Mouse (Mus musculus): ENCODE measurements around the gene Tmem207.

The Tmem207 gene

DNA sequence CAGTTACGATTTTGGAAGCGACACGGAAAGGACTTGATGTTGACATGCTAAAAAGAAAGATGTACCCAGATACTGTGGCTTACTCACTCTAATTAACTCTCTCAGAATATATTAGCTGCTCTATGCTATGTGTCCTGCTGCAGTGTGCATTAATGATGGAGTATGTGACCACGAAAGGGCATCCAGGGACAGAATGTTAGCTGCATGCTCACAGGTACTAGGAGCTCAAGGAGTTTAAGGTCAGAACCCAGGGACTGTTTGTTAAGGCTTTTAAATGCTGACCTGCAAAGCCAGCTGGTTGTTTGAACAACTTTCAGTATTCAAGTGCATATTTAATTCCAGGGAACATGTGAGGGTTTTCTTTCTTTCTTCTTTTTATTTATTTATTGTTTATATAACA is at the start of gene Tmem207:
Gene Tmem207, minus strand, starts transcription at position 101 of the 400 bp plus-strand sequence.
- in situ Hi-C loops (cut with MseI, MboI), result no loop called here

DNA sequence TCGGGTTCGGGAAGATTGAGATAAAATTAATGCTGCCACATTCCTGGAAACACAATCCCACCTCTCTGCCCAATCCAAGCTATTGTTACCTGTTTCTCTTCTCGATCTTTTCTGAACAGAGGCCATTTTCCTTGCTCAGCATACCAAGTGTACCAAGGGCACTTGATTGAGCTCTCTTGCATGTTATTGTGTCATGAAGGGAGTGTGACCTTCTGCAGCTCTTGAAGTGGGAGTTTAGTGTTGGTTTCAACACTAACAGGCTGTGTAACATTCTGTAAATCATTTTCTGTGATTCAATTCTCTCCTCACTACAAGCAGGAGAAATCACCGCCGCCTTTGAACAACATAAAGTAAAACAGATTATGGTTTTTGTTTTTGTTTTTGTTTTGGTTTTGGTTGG is 47.6 kb upstream of the Tmem207 start:
- in situ Hi-C loops (cut with MseI, MboI), result no loop called here

DNA sequence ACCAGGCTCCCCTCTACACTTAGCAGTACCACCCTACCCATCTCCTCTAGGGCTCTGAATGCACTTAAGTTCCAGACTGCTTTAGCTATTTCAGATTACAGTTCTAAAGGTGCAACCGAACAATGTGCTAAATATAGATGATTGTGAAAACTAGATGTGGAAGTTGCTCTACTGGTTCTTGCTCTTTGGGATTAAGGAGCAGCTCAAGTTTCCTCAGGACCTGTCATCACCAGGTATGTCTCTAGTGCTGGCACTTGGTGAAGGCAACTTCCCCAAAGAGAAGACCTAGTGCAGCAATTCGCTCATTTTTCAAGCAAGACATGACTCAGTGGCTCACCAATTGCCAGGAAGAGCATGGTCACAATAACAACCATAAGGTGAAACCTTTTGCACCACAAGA is 45.3 kb upstream of the Tmem207 start:
- in situ Hi-C loops (cut with MseI, MboI), result no loop called here

DNA sequence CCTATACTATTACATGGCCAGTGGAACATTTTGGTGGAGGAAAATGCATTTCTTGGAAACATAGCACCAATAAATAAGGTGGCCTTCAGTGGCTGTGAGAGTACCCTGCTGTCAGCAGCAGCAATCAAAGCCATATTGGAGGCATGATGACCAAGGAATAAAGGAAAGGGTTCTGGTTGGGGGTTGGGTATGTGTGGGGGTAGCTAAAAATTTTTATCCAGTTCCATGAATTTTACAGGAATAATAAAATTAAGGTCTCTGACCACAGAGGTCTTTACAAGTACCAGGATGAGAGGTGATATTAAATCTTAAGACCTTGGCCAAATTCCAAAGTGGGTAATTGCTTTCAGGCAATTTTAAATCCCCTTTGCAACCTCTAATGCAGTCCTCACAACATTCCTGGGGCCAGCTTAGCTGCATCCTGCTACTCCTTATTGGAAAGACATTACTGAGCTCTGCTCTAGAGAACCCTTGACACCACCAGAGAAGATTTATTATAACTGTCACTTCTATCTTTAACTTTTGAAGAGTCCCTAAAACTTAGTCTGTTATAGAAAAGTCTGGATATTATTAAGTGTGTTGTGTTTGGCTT is 42.9 kb upstream of the Tmem207 start:
- in situ Hi-C loops (cut with MseI, MboI), result no loop called here

DNA sequence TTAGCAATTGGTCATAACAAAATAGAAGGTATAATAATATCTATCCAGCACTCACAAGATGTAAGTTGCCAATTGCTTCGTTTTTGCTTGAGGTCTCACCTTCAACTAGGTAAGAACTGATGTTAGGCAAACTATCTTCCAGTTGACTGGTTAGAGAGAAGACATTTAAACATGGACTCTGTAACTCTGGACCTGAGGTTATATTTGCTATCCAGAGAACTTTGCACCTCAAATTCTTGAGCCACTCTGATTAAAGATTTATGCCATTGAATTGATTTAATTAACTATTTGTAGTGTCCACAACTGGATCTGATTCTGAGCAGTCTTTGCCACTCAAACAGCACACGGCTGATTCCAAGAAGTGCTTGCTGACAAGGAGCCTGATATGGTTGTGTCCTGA is 36.2 kb upstream of the Tmem207 start:
- in situ Hi-C loops (cut with MseI, MboI), result no loop called here

DNA sequence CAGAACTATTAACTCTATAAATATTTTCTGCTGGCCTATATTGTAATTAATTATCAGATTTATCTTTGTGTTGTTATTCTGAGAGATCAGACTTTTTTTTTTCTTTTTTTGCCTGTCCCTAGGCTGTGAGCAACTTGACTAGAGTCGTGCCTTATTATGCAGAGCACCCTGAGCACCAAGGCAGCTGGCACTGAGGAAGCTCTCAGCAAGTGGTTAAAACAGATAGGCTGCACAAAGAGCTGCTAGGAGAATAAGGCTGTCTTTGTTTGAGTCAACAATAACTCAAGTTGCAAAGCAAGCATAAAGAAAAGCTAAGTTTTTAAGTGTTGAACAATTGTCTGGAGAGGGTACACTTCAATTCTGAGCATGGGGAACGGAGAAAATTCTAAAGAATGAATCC is 35.2 kb upstream of the Tmem207 start:
- in situ Hi-C loops (cut with MseI, MboI), result no loop called here

DNA sequence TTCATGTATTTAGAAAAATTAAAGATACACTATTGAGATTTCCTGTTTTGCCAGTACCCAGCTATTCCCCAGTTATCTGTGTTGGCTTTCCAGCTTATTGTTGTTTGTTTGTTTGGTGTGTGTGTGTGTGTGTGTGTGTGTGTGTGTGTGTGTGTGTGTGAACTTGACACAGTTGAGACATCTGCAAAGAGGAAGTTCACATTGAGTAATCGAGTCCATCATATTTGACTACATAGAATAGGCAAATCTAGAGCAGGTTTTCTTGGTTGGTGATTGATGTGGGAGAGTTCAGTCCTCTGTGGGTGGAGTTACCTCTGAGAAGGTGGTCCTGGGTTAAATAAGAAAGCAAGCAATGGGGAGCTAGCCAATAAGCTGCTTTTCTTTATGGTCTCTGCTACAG is 32.2 kb upstream of the Tmem207 start:
- in situ Hi-C loops (cut with MseI, MboI), result no loop called here

DNA sequence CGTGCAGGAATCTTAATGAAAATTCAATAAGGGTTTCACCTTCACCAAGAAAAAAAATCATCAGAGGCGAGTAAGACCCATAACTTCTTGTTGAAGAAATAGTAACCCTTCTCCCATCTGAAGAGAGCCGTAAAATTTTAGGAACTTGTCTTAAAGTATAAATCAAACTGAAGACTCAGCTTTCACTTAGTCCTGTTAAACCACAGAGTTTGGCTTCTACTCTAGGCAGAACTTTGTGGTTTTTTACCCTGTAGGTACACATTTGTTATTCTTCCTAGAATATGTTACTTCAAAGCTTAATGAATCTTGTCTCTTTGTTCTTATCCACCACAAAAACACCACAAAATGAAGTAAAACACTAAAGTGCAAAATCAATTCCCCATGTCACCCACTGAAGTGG is 25.7 kb upstream of the Tmem207 start:
- in situ Hi-C loops (cut with MseI, MboI), result no loop called here

DNA sequence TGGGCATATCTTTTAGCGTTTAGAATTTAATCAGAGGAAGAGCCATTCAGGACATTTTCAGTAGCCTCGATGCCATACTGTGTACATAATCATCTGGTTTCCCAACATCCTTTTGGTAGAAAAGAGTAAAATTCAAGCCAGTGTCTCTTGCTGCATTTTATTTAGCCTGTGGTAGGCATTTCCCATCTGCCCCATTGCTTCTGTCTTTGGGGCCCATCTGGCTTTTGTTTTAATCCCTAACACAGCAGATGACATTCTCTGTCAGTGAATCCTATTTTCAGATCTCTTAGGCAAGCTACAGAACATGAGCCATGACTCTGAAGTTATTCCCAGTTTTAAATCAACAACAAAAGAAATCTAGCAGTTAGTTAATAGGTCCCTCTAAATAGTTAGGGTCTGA is 22.7 kb upstream of the Tmem207 start:
- in situ Hi-C loops (cut with MseI, MboI), result no loop called here

DNA sequence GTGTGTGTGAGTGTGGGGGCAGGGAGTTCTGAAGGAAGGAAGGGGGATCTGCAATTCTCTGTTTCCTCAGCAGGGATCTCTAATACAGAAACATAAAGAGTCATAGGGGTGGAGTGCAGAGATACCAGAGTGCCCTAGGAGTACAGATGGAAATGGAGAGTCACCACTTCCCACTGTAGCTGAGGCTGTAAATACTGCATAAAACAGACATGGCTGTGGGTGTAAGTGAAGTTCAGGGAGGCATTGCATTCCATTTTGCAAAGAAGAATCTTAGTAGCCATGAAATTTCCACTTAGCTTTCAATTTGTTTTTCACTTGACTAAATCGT is 20.3 kb upstream of the Tmem207 start:
- in situ Hi-C loops (cut with MseI, MboI), result no loop called here

DNA sequence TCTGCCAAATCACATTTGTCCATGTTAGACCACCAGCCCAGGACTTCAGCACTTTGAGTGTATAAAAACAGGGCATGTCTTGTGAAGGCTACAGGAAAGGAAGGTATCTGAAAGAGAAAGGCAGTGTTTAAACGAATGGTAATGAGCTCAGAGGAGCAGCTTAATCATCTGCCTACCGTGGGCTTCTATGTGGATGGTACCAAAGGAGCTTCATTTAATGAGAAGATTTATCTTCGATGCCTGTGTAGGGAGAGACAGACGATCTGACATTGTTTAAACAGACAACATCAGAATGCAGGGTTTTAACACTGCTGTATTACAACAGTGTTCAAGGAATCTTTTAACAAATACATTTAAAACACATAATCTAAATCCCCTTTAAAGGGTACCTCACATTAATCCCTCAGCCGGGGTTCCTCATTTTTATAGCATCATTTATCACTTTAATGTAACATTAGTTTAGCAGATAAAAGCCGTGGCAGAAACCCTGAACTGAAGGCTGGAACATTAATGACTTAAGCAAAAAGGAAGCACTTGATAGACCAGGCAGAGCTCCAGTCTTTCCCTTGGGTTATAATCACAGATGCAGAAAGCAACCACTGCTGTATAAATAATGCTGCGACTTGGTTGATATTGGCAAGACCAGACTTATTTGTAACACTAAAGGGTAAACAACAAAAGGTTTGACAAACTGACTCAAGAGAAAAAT is 19.8 kb upstream of the Tmem207 start:
- in situ Hi-C loops (cut with MseI, MboI), result no loop called here

DNA sequence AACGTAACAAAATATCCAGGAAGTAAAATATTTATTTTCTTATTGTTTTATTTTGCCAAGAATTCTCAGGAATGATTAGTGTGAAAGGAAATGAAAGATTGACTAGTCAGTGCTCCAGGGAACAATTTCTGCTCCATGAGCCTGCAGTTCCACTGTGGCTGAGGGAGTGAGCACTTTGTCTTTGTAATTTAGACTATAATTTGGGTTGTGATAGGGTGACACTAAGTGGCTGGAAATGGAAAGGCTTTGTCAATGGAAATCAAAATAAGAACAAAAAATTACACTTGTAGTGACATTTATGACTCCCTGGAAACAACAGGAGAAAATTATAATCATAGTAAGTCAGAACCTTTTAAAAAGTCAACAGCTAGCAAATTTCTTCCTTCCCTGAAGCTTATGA is 5.7 kb upstream of the Tmem207 start:
- in situ Hi-C loops (cut with MseI, MboI), result no loop called here

DNA sequence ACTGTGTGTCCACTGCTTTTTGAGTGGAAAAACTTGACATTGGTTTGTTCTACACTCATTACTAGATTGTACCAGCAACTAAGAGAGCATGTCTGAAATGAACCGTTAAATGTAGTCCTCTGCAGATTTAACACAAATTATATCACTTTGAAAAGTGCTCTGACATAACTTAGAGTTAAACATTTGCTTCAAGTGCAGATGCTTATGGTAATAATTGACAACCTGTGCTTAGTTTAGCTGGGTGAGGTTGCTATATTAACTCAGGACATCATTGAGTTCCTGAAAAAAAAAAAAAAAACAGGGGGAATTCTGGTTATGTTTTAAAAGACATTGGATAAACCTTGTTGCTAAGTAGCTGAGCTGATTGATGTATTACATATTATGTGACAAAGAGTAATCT is 3.9 kb upstream of the Tmem207 start:
- in situ Hi-C loops (cut with MseI, MboI), result no loop called here

DNA sequence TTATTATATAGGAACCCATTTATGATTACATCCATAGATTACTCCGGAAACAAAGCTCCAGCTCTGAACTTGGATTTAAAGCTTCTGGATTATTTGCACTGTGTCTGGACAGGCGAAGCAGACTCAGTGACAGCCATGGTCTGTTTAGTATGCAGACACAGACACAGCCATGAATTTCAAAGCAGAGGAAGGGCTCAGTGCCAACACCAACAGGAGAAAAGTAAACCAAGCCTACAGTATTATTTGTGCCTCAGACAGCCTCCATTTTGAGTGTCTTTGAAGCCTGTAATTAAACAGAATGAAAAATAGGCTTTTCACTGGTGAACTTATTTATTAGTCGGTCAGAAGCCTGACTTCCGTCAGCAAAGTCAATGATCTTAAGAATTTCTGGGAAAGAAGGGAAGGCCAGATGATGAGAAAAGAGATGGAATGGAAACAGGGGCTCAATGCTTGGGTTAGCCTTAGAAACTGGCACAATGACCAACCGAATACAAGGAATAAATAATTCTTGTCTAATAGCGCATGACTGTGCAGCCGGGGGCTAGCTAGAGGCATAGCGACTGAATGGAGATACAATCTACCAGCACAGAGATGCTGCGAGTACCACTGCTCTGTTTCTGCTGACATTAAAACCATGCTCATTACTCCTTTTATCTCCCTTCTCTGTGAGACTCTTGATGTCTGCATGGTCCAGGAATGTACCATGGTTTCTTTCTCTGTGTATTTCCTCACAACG is 1.5 kb upstream of the Tmem207 start:
- in situ Hi-C loops (cut with MseI, MboI), result no loop called here

DNA sequence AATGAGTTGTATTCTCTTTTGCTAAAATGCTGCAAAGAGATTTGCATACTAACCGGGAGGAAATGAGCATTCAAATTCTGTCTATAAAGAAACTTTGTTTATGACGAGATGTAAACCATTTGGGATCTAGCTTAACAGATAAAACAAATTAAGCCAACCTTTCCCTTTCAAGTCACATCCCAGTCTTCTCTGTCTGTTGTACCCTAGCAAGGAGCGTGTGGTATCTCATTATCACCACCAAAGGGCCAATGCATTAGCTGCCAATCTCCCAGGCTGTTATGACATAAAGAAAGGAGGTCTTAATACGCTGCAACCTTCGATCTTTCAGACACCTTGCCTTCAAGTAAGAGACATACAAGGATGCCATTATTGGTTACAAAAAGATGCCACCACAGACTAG is 737 bp downstream of the Tmem207 start:
- in situ Hi-C loops (cut with MseI, MboI), result no loop called here

DNA sequence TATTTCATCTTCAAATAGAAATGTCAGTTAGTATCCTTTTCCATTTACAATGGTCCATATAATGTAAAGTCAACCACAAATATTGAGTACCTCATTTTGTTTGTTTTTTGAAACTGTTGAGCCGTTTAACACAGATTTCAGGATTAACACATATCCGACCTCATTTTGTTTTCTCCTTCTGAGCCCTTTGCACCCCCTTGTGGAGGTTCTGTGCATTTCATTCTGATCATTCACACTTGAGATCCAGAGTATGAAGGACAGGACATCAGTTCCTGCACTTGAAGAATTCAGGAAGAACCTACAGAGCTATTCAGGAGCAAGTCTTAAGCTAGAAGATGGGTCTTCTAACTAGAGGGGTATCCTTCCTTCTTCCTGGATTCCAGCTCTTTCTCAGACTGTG is 7.0 kb downstream of the Tmem207 start:
- in situ Hi-C loops (cut with MseI, MboI), result loop anchor here in 1 of 2 experiments (10.0 kb wide), 1 partner anchor 285 kb away; no protein-coding TSS in a partner anchor

DNA sequence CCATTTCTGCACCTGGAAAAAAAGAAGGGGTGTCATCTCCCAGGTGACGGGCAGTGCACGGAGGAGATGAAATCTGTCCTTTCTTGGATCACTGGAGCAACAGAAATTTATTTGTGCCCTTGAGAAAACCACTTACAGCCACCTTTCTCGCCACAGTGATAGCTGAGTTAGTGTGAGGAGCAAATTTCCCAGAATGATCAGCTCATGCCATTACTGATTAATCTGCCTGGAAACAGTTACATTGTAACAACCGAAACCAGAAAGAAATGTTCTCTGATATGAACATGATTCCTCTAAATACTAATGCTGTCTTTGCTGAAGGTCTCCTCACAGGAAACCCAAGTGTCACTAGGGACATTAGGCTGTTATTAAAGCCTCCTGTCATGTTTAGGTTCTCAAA is 21.6 kb downstream of the Tmem207 start:
- in situ Hi-C loops (cut with MseI, MboI), result no loop called here

DNA sequence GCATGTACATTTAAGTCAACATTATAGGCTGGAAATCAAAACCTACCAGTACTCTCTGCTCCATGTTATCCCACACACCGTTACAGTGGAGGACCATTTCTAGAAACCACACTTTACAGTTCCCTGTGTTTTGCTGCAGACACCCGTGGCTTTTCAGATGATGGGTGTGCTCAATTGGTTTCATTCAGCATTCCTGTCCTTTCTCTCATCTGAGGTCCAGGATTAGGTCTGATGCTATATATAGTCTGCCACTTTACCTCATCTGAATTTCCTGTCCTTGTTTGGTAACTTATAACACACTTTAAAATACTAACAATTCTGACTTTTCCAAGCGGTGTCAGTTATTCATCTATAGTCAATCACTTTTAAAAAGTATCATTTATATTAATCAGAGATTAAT is 25.8 kb downstream of the Tmem207 start:
- in situ Hi-C loops (cut with MseI, MboI), result no loop called here

DNA sequence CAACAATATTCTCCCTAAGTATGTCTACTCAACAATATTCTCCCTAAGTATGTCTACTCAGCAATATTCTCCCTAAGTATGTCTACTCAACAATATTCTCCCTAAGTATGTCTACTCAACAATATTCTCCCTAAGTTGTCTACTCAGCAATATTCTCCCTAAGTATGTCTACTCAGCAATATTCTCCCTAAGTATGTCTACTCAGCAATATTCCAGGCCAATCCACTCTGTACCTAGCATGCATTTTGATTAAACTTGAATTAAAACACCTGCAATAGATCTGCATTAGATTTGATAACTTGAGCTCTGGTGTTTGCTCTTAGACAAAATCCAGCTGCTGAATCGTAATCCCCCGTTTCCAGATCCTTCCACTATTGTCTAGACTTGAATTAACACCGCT is 26.9 kb downstream of the Tmem207 start:
- in situ Hi-C loops (cut with MseI, MboI), result loop anchor here in 1 of 2 experiments (25.0 kb wide), 1 partner anchor 262 kb away; no protein-coding TSS in a partner anchor

DNA sequence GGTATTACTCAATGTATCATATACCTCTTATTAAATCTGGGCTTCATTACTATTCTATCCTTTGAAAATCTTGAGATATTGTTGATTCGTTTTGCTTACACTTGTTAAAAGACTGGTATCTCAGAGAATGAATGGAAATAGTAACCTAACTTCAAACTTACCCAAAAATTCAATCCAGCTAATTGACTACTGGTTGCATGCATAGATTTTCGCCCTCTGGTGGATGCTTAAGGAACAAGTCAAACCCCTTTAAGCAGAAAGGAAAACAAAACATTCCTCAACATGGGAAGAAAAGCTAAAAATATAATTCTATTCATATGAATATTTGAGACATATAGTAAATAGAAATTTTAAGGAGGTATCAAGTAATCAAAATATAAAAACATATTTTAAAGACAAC is 30.8 kb downstream of the Tmem207 start:
- in situ Hi-C loops (cut with MseI, MboI), result loop anchor here in 1 of 2 experiments (25.0 kb wide), 1 partner anchor 258 kb away; no protein-coding TSS in a partner anchor

DNA sequence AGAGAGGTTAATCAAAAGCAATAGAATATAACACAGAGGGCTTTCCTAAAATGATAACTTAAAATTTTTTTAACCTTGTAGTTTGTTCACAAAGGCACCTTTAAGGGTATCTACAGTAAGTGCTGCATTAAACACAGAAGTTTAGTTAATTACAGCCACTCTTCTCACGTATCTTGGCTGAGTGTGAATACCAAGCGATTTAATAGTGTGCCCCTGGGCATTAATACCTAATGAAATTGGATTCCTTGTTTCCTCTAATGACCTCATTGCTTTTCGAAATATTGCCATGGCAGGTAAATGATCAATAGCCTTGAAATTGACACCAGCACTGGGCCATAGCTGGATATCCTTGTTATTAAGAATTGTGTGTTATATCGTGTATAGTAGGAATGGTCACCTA is 55.3 kb downstream of the Tmem207 start:
- in situ Hi-C loops (cut with MseI, MboI), result no loop called here

DNA sequence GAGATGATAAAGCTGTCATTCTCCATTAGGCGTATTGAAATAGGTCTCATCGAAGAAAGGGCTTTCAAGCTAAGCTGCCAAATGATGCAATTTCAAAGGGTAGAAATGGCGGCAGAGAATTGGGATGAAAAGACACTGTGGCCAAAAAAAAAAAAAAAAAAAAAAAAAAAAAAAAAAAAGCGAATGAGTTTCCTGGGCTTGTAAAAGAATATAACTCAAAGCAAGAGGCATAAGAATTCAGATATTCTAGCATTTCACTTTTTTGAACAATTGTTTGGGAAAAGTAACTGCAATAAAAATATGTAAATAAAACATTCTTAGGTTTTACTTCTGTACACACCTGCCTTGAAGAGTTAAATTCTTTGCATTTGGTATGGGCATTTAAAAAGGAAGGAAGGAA is 60.0 kb downstream of the Tmem207 start:
- in situ Hi-C loops (cut with MseI, MboI), result no loop called here

DNA sequence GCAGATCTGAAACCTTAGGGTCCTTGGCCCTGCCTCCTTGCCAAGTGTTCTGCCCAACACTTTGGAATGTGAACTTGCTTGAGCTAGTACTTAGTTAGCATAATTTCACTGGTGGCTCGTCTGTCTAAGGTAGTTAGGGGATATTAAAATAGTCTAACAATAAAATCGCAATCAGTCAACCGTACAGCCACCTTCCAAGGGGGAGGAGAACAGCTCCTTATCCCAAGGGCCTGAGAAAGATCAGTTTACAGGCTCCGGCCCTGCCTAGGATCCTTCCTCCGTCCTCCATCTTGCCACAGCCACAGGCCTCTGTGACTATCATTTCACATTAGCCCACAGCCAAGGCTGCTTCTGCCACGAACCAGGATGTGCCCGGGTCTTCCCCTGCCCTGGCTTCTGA is 63.7 kb downstream of the Tmem207 start, which contains the start of gene Cldn16:
Gene Cldn16, plus strand, starts transcription at position 301 of the 400 bp plus-strand sequence.
- in situ Hi-C loops (cut with MseI, MboI), result no loop called here

Data from mouse trophoblast stem cell (cell line).